In genomic region chr9:57601353-57601706, GRCm38 (mm10) we compare ENCODE assay signal across 11 mouse cellular contexts. TPM values are rescaled to one million over a fixed set of nuclear protein-coding genes. Genes with fewer than 3 reads are reported as not detected.
DNase-seq lines count a peak whose midpoint lies in the region; ATAC-seq lines count a peak whose summit lies in the region.
"Had no signal": no experiment of that assay in that cellular context is flagged by ENCODE, and none has a peak within 500 bp of the region (broad histone marks: within the 10 kb centered on the region; RNA-seq: fewer than 3 reads in every experiment).

No protein-coding gene starts in this region.

- peaks cover 65% of the 10 kb centered on the region for H3K4me1 ChIP-seq in forebrain, embryonic 10.5 days
- peaks cover 25% of the 10 kb centered on the region for H3K4me1 ChIP-seq in forebrain, embryonic 13.5 days
- peaks cover 27% of the 10 kb centered on the region for H3K4me1 ChIP-seq in intestine, embryonic 16.5 days (ENCODE audit: control insufficient read depth, insufficient read depth, low read length)

- no peaks in the 10 kb centered on the region for H3K9me3 ChIP-seq in forebrain, embryonic 10.5 days
- no peaks in the 10 kb centered on the region for H3K9me3 ChIP-seq in forebrain, embryonic 13.5 days (replicated peaks)
- no peaks in the 10 kb centered on the region for H3K9me3 ChIP-seq in intestine, embryonic 16.5 days (ENCODE audit: control insufficient read depth, low read length)
- H3K9me3 ChIP-seq: embryonic facial prominence, embryonic 12.5 days had no signal

- 80% methylated on average over 2 of the region's 2 CpGs for WGBS in forebrain, embryonic 10.5 days
- WGBS in forebrain, embryonic 13.5 days, result 75% methylated on average over 2 of the region's 2 CpGs
- 13% methylated on average over 2 of the region's 2 CpGs for WGBS in intestine, embryonic 16.5 days

- H3K27ac ChIP-seq in forebrain, embryonic 10.5 days, result peak overlapping the region; percentile 11; the same call in 1 of the 2 replicates
- H3K27ac ChIP-seq in forebrain, embryonic 13.5 days, result no peak overlapping the region
- H3K27ac ChIP-seq in intestine, embryonic 16.5 days (ENCODE audit: low read length), result no peak overlapping the region
- H3K27ac ChIP-seq: embryonic facial prominence, embryonic 12.5 days had no signal

- DNase-seq in forebrain, embryonic 10.5 days (ENCODE audit: extremely low spot score, low spot score), result no peak
- DNase-seq in kidney, postnatal 25 days, result peak; percentile 38 to 61
- no peak for DNase-seq in kidney, adult 9 months
- DNase-seq in right cerebral cortex, adult 18-20 months, result peak; percentile 76
- DNase-seq in thymus, adult 18-20 months, result no peak
- DNase-seq in testis, postnatal 14 days (ENCODE audit: low spot score), result no peak

- no peak; the same call in 1 of the 2 replicates for ATAC-seq in forebrain, embryonic 13.5 days
- 0 out of 2 replicates have a peak, but pooled peaks have one; percentile 21 for ATAC-seq in intestine, embryonic 16.5 days

- H3K4me3 ChIP-seq in forebrain, embryonic 10.5 days, result no peak overlapping the region
- no peak overlapping the region for H3K4me3 ChIP-seq in forebrain, embryonic 13.5 days
- H3K4me3 ChIP-seq in intestine, embryonic 16.5 days (ENCODE audit: low read length), result no peak overlapping the region
- H3K4me3 ChIP-seq: embryonic facial prominence, embryonic 12.5 days had no signal

- no peaks in the 10 kb centered on the region for H3K36me3 ChIP-seq in forebrain, embryonic 10.5 days (replicated peaks)
- no peaks in the 10 kb centered on the region for H3K36me3 ChIP-seq in forebrain, embryonic 13.5 days (ENCODE audit: poor library complexity, severe bottlenecking)
- H3K36me3 ChIP-seq in intestine, embryonic 16.5 days (ENCODE audit: control insufficient read depth, insufficient read depth, low read length), result no peaks in the 10 kb centered on the region
- H3K36me3 ChIP-seq: embryonic facial prominence, embryonic 12.5 days had no signal

- H3K9ac ChIP-seq in forebrain, embryonic 13.5 days, result no peak overlapping the region
- H3K9ac ChIP-seq in intestine, embryonic 16.5 days (ENCODE audit: low read depth, low read length), result no peak overlapping the region
- H3K9ac ChIP-seq: embryonic facial prominence, embryonic 12.5 days had no signal

- H3K27me3 ChIP-seq in forebrain, embryonic 10.5 days (ENCODE audit: poor library complexity, severe bottlenecking), result peaks cover 28% of the 10 kb centered on the region
- H3K27me3 ChIP-seq in forebrain, embryonic 13.5 days, result peaks cover 22% of the 10 kb centered on the region
- H3K27me3 ChIP-seq in intestine, embryonic 16.5 days (replicated peaks; ENCODE audit: control insufficient read depth, insufficient read depth, low read length), result peaks cover 7% of the 10 kb centered on the region

- H3K4me2 ChIP-seq in forebrain, embryonic 13.5 days, result no peak overlapping the region
- no peak overlapping the region for H3K4me2 ChIP-seq in intestine, embryonic 16.5 days (ENCODE audit: low read depth, low read length)
- H3K4me2 ChIP-seq: embryonic facial prominence, embryonic 12.5 days had no signal

RNA-seq across cellular contexts. Expression of gene Cplx3, which starts 4.8 kb away (rescaled TPM):
- 1.9 and 2.9 TPM in 2 replicates for polyA plus RNA-seq in forebrain, embryonic 10.5 days (2016; fragmentation: Nextera tagmentation; extraction: Ambion mirVana)
- polyA plus RNA-seq in forebrain, embryonic 13.5 days (2015; fragmentation: Nextera tagmentation; extraction: Ambion mirVana), result not detected in 2 replicates
- not detected in 2 replicates for polyA plus RNA-seq in intestine, embryonic 16.5 days (2015; fragmentation: Nextera tagmentation; extraction: Ambion mirVana)
- polyA plus RNA-seq: liver, embryonic 16.5 days; stomach, embryonic 16.5 days had no signal

RNA-seq across cellular contexts. Expression of gene Ulk3, which starts 12.1 kb away (rescaled TPM):
- polyA plus RNA-seq in forebrain, embryonic 10.5 days (2016; fragmentation: Nextera tagmentation; extraction: Ambion mirVana), result 12.8 and 14.7 TPM in 2 replicates
- 20.0 and 20.3 TPM in 2 replicates for polyA plus RNA-seq in forebrain, embryonic 13.5 days (2015; fragmentation: Nextera tagmentation; extraction: Ambion mirVana)
- polyA plus RNA-seq in intestine, embryonic 16.5 days (2015; fragmentation: Nextera tagmentation; extraction: Ambion mirVana), result 18.0 and 19.0 TPM in 2 replicates

RNA-seq across cellular contexts. Expression of gene Lman1l, which starts 19.2 kb away (rescaled TPM):
- polyA plus RNA-seq in forebrain, embryonic 10.5 days (2016; fragmentation: Nextera tagmentation; extraction: Ambion mirVana), result not detected in 2 replicates
- not detected in 2 replicates for polyA plus RNA-seq in forebrain, embryonic 13.5 days (2015; fragmentation: Nextera tagmentation; extraction: Ambion mirVana)
- not detected in 2 replicates for polyA plus RNA-seq in intestine, embryonic 16.5 days (2015; fragmentation: Nextera tagmentation; extraction: Ambion mirVana)
- polyA plus RNA-seq: embryonic facial prominence, embryonic 12.5 days; liver, embryonic 16.5 days; stomach, embryonic 16.5 days had no signal

RNA-seq across cellular contexts. Expression of gene Scamp2, which starts 40.6 kb away (rescaled TPM):
- polyA plus RNA-seq in forebrain, embryonic 10.5 days (2016; fragmentation: Nextera tagmentation; extraction: Ambion mirVana), result 51.1 and 52.8 TPM in 2 replicates
- polyA plus RNA-seq in forebrain, embryonic 13.5 days (2015; fragmentation: Nextera tagmentation; extraction: Ambion mirVana), result 56.5 and 63.9 TPM in 2 replicates
- polyA plus RNA-seq in intestine, embryonic 16.5 days (2015; fragmentation: Nextera tagmentation; extraction: Ambion mirVana), result 95.7 and 97.2 TPM in 2 replicates

RNA-seq across cellular contexts. Expression of gene Mpi, which starts 48.8 kb away (rescaled TPM):
- polyA plus RNA-seq in forebrain, embryonic 10.5 days (2016; fragmentation: Nextera tagmentation; extraction: Ambion mirVana), result 63.2 and 66.9 TPM in 2 replicates
- 63.2 and 70.0 TPM in 2 replicates for polyA plus RNA-seq in forebrain, embryonic 13.5 days (2015; fragmentation: Nextera tagmentation; extraction: Ambion mirVana)
- polyA plus RNA-seq in intestine, embryonic 16.5 days (2015; fragmentation: Nextera tagmentation; extraction: Ambion mirVana), result 58.4 and 59.4 TPM in 2 replicates

Comparison
In these comparisons a context has a peak if more than half of its experiments do, and no peak if none do; other contexts are left out.
1. DNase-seq: peak in kidney, postnatal 25 days (2 of 2) and right cerebral cortex, adult 18-20 months (single experiment); none in forebrain, embryonic 10.5 days (single experiment), kidney, adult 9 months (single experiment), thymus, adult 18-20 months (0 of 2) and testis, postnatal 14 days (single experiment).